Comparison of ENCODE assay signal across 17 mouse cellular contexts in genomic region chr5:130394386-130394785, GRCm38 (mm10). TPM values are rescaled to one million over a fixed set of nuclear protein-coding genes. Genes with fewer than 3 reads are reported as not detected.
DNase-seq lines count a peak whose midpoint lies in the region.
"Had no signal": no experiment of that assay in that cellular context is flagged by ENCODE, and none has a peak within 500 bp of the region (broad histone marks: within the 10 kb centered on the region; RNA-seq: fewer than 3 reads in every experiment).

No protein-coding gene starts in this region.

- DNase-seq in cerebellum, adult 9-11 months = peak; percentile 43
- DNase-seq in cerebellum, adult 18-20 months = no peak
- DNase-seq in kidney, postnatal 14 days = peak; percentile 51
- no peak for DNase-seq in kidney, adult 9 months
- DNase-seq in adrenal gland, adult 8-10 months = peak; percentile 36
- peak; percentile 5 to 15 for DNase-seq in kidney, postnatal 36 days
- DNase-seq in gastrocnemius, adult 8-10 months (ENCODE audit: low spot score in 2 of 2) = no peak
- DNase-seq: cerebellum, adult 8-10 months; gastrocnemius, postnatal 14 days; heart, adult 2 months; heart, postnatal 4 days; right cerebral cortex, postnatal 25 days; thymus, adult 18-20 months; thymus, postnatal 4 days had no signal

RNA-seq across cellular contexts. Expression of gene A330070K13Rik, which starts 10.0 kb away (rescaled TPM):
- total RNA-seq in adrenal gland, adult 8-10 months (2022) = not detected
- not detected for total RNA-seq in gastrocnemius, adult 8-10 months (2022)
- total RNA-seq: CH12.LX; gastrocnemius, postnatal 14 days; heart, adult 2 months; heart, postnatal 4 days; megakaryocyte-erythroid progenitor cell, adult 5-6 weeks; MEL had no signal

RNA-seq across cellular contexts. Expression of gene Caln1, which starts 25.1 kb away (rescaled TPM):
- total RNA-seq in adrenal gland, adult 8-10 months (2022) = 10 to 100 TPM; 48.9 to 84.6 (median 58.6) TPM
- under 1 TPM in 2 of 4 experiments, not detected in 2; 0.02 to 0.05 TPM for total RNA-seq in gastrocnemius, adult 8-10 months (2022)
- total RNA-seq: heart, adult 2 months; heart, postnatal 4 days; megakaryocyte-erythroid progenitor cell, adult 5-6 weeks; MEL had no signal

Comparison
In these comparisons a context has a peak if more than half of its experiments do, and no peak if none do; other contexts are left out.
1. DNase-seq: peak in cerebellum, adult 9-11 months (single experiment), kidney, postnatal 14 days (single experiment), adrenal gland, adult 8-10 months (single experiment) and kidney, postnatal 36 days (2 of 2); none in cerebellum, adult 18-20 months (0 of 2), kidney, adult 9 months (single experiment) and gastrocnemius, adult 8-10 months (0 of 2).
2. RNA of gene Caln1, which starts 25.1 kb away (total RNA-seq): 48.9 to 84.6 TPM in adrenal gland, adult 8-10 months; 0.02 to 0.05 TPM in gastrocnemius, adult 8-10 months; every median in the first group is over 10 times any median in the second.